Mouse (Mus musculus) 416B (cell line): ENCODE results near the gene Pdia5.

Source experiments
- DNase-seq: peaks from one replicate; pipeline ENCODE4 v3.0.0; 2011; ENCODE audit warnings: low read depth

Pdia5 gene

DNA sequence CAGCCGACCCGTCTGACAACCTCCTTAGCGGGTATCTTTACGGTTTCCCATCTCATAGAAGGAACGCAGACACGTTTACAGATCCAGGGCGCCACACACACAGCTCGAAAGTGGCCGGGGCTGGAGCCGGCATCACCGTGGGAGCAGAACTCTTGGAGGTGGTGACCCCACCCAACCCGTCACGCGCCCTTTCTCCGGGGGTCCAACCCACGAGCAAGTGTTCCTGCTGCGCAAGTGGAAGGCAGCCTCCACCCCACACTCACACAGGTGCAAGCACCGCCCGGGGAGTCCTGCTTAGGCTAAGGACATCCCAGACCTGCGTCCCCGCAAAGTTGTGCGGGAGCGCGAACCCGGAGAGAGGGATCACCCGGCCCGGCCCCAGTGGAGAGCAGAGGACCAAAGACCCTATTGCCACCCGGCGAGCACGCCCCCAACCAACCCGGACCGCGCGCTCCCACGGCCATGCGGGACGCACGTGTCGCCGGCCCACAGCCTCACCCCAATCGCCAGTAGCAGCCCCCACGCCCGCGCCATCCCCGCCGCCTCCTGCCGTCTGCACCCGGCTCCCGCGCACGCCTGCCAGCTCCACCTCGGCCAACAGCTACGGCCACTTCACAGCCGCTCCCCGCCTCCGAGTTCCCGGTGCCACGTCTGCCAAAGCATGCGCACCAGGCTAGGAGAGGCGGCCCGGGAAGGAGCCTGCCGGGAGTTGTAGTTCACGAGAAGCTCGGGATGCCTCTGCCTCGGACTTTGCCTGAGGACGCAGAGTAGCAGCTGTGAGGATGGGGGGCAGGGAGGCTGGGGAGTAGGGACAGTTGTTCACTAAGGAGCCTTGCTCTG, at the start of gene Pdia5:
Gene Pdia5, minus strand, starts transcription at position 643 of the 840 bp plus-strand sequence.
- DNase-seq, result peak; percentile 69

DNA sequence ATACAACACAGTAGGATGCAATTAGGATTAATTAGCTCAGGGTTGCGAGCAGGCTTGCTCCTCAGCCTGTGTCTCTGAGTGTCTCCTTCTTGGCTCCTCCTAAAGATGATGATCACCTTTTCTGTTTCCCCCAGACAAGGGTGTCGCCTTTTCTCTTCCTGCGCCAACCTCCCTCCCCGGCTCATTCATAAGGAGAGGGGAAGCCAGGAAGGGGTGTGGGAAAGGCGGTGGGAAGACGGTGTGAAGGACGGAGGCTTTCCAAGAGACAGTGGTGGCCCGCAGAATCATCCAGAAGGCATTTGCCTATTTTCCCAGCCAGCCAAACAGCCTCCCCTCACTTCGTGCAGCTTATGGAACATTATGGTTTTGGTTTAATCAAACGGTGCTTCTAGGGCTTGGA, 48.4 kb upstream of the Pdia5 start:
- DNase-seq, result no peak

DNA sequence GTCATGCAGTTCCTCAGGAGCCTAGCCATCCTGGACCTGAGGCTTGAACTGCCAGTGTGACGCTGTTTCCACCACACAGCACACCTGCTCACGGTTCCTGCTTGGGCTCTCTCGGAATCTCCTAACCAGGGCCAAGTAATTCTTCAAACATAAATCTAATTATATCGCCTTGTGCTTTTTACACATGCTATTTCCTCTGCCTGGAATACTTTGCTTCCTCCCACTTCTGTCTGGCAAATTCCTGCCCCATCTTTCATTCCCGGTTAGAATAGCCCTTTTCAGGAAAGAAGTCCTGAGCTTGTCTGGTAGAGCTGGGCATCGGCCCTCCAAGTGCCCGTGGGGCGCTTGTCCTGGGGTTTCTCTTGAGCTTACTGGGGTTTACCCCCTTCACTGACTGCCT, 47.0 kb upstream of the Pdia5 start:
- DNase-seq, result no peak

DNA sequence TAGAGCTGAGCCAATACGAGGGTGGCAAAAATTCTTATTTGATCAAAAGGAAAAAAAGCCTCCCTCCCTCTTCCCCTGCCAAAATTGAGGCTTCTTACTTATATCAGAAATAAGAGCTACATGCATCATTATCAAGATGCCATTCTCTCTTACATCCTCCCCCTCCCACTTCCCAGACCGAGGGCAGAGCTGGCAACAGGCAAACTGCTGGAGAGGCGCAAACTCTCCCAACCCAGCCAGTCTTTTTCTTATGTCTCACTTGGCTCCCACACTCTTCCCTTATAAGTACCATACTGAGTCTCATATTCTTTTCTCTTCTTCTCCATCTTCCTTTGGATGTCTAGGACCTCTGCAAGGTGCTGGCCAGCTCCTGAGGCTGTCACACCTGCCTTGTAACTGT, 44.0 kb upstream of the Pdia5 start:
- no peak for DNase-seq

DNA sequence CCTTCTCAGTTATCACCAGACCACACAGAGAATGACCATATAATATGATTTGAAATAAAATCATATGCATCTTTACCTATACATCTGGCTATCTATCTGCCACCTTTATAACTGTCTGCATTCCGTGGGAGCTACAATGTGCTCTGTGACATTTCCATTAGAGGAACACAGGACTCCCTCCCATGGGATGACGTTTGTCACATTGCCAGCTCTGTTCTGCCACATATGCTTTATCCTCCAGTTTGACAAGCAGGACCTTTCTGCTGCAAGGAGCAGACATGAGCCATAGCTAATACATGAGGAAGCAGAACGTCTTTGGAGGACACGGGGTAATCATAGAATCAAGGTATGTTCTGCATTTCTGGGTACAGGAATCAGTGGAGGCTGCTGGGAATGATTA, 33.5 kb upstream of the Pdia5 start:
- no peak for DNase-seq

DNA sequence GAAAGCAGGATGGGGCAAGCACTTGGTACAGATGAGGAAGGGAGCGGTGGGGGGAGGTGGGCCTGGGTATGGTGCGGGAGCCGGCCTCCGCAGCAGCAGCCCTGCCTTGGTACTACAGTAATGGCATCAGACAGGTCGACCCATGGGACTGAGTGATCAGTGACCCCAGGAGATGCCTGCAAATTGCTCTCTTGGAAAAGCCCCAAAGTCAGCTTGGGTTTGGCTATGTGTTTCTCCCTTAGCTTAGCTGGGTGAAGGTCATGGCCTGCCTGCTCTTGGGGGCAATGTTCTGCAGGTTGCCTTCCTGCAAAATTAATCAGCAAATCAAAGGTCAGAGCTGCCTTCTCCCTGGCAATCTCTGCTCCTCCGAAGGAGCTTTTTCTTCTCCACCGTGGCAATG, 28.6 kb upstream of the Pdia5 start:
- no peak for DNase-seq

DNA sequence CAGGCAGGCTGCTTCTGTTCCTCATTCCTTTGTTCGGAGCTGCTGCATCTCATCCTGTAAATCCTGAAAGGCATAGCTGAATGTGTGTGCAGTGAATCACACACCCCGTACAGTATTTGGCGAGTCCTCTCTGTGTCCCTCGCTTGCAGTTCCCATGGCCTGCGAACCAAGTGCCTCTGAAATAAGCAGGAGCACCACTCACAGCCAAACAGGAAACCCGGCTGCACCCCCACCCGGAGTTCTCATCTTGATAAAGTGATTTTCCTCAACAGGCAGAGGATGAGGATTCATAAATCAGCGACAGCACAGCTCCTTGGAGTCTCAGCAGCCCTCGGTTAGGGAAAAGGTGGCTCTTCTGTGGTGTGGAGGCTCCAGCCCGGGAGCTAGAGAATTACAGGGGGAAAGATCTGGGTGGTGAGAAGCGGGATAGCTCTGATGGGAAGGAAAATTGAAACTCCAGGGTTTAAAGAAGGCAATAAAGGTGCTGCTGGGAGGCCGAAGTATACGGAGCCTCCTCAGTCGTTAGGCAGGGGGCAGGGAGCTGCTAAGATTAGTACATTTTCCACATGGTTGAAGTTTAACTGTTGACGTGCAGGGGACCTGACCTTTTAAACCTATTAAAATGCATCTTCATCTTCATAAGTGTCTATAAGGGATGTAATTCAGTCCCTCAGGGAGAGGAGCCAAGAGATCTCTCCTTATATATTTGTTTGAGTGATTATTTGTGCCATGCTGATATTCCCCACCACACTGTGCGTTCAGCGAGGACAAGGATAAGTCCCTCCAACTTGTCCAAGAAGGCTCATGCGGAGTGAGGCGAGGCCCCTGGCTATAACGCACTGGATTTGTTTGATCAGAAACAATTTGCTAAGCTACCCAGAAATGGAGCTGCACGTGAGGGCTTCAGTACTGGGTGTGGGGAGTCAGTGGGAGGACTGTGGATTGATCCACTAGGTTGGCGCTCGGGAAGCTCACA, 27.6 kb upstream of the Pdia5 start:
- no peak for DNase-seq

DNA sequence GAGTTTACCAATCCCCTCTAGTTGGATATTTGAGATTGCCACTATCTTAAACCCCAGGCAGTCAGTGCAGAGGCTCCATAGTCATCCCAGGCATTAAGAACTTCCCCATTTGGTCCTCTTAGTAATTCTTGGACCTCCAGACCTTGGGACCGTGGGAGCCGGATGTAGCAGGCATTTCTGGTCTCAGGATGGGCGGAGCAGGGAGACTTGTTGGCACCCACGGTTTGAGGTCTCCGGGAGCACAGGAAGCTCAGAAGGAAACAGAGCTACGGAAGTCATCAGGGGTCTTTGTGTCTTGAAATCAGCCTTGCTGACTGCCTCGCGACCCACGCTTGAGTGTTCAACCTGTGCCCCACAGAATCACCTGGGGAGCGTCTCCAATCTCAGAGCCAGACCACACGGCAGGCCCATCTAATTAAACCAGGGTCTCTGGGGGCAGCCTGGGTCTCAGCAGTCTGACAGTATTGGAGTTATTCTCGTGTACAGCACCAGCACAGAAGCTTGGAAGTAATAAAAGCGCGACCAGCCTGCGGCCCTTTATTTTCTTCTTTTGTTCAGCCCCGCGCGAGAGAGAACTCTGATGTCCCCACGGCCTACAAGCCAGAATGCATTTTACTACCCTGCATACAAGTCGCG, 25.4 kb upstream of the Pdia5 start:
- no peak for DNase-seq

DNA sequence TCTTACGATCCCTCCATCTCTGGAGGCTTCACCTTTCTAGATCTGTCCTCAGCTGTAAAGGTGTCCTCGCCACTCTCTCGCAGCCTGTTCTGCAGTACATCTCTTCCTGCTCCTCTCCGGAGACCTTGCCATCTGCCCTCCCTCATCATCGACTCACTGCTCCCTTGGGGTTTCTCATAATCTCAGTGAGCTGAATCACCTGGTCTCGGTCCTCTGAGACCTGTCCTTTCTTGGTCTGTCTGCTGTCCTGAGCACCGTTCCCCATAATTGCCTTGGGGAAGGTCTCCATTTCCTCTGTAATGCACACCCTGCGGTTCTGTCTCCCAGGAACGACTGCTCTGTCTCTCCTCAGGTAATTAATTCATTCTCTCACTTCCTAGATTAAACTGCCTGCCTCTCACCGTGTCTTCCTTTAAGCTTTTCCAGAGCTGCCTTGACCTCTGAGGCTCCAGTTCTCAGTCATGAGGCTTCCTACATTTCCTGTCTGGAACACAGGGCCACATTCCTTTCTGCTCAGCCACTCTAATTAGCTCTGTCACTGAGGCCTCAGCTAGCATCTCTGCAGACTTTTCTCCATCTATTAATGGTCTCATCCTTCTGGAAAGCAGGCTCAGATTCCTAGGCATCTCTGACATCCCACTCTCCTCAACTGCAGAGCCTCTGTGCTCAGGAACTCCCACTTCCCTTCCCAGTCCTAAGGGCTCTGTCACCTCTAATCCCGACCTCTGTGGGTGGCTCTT, 18.8 kb upstream of the Pdia5 start:
- DNase-seq, result no peak

DNA sequence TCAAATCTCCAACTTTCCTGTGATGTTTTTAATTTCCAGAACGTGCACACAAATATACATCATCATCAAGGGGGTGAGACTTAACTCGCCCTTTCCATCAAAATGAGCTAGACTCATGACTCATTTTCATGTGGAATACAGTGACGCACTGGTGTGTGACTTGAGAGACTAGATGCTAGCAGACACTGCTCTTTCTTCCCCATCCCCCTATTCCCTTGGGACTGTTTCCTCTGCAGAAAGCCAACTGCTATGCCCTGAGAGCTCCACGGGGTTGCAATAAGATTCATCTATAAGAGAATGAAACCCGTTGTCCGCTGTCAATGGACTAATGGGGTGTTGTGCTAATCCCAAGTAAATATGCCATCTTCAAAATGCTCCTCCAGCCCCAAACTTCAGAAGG, 17.9 kb upstream of the Pdia5 start:
- no peak for DNase-seq

DNA sequence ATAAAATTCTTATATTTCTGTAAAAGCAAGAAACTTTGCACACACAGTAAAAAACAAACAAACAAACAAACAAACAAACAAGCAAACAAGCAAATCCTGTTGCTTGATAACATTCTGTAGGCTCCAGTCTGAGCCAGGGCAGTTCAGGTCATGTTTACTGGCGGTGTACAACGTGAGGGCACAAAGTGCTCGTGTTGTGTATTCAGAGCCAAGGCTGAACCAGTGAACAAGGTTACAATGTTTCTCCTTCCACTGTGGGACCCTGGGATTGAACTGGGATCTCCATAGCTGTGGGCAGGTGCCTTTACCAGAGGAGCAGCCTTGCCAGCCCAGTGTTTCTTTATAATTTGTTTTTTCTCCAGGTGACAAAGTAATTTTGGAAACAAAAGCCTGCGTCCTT, 15.1 kb upstream of the Pdia5 start:
- DNase-seq, result no peak

DNA sequence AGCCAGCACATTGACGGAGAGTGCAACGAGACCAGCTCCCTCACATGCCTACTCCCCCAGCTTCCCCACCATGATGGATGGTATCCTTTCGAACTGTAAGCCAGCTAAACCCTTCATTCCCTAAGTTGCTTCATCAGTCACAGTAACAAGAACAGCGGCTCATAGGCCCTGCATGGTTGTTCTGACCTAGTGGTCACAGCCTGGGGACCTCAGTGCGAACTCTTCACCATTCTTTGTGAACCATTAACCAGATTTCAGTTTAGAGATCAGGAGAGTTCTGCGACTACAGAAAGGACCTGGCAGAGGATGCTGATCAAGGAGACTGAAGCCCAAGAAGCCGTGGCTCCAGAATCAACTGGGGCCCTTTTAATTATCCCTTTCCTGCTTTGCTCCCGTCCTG, 13.6 kb upstream of the Pdia5 start:
- DNase-seq, result no peak

DNA sequence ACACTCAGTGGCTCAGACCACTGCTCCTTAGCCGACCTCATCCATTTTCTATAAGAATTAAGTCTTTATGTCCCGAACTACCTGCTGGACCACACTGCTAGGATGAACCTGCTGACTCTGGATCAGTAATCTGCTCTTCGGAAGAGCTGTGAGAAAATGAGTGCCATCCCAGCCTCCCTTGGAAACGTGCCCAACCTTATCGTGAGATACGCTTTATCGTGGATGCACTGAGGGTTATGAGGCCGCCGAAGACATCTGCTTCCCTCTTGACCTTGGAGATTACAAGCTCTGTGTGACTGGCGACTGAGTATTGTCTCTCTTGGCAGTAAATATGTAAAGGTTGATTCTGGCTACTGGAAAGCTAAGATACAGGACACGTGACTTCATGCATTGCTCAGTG, 11.8 kb upstream of the Pdia5 start:
- DNase-seq, result no peak

DNA sequence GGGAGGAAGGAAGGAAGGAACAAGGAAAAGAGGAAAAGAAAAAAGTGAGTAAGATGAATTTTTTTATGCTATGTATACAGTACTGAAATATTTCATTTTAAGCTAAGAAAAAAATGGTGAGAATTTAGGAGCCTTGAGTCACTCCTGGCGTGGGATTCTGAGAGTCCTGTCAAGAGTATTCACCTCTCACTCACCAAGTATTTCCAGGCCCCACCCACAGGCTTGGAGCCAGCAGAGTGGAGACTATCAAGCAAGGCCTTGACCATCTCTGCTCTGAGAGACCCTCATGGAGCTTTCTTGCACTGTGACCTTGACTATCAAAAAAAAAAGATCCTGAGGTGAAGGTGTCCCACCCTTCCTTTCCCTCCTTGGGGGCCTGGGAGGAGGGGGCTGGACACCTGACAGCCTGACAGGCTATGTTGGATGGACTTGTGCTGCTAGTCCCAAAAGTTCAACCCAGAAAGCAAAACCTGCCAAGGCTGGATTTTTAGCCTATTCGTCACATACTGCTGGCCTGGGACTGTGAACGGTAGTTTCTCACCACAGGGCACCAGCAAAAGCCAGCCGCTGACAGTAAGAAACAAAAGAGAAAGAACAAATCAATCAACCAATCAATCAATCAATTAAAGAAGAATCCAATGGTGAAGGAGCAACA, 10.6 kb upstream of the Pdia5 start:
- DNase-seq, result no peak

DNA sequence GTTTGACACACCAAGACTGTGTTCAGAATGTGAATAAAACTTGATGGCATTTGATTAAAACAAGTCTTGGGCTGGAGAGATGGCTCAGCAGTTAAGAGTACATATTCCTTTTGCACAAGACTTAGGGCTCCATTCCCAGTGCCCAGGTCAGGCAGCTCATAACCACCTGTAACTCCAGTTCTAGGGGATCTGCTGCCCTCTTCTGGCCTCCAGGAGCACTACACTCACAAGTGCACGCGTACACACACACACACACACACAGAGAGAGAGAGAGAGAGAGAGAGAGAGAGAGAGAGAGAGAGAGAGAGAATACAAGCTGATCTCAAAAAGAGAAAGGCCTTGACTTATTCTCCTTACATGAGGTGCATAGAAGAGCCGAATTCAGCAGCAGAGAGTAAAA, 9.7 kb upstream of the Pdia5 start:
- no peak for DNase-seq

DNA sequence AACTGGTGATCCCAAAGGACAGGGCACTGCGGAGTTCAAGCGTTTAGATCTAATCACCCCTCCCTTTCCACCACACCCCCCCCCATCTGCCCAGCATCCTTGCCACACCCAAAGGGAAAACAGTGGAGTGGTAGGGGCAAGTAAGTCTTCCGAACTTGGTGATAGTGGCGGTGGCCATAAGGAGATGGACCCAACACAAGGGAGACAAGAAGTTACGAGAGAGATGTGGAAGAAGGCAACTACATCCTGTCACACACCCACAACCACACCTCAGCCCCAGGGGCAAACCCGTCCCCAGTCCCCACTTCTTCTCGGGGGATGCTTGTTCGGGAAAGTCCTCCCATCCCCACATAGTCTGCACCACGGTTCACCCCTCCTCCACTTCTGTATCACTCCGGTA, 880 bp downstream of the Pdia5 start:
- DNase-seq, result no peak

DNA sequence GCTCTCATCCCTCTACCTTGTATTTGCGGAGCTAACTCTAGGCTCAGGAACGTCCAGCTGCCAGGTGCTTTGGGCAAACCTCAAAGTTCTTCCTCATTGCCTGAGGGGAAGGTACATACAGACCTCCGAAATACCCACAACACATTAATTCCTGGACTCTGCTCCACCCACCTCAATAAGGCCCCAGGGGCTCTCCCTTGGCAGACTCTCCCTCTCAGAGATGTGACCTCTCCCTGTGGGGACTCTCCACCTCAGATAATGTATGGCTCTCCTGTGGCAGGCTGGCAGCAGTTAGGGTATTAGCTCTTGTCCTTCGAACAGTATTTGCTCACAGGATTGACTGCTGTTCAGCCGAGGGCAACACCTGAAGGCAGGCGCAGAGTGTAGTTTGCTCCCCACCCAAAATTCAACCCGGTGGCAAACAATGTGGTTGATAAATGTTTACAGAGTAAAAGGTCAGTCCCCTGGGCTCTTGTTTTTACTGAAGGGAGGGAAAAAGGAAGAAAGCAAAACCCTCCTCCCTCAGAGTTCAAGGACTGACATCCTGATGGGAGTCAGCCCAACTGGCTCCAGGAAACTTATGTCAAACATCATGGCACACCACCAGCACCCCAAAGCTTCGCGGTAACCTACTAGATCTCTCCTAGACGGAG, 1.5 kb downstream of the Pdia5 start:
- DNase-seq, result no peak

DNA sequence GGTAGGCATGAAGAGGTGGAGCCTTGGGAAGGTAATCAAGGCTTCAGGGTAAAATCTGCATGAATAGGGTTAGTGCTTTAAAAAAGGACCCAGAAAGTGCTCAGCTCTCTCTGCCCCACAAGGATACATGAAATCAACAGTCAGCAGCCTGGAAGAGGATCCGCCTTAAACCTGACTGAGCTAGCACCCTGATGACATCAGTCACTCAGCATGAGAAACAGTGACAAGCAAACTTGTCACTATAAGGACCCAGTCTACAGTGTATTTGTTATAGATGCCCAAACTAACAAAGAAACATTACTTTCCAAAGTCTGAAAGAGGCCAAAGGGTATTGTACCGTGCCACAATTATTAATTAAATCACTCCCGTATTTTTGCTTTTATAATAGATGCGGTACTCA, 2.9 kb downstream of the Pdia5 start:
- DNase-seq, result no peak

DNA sequence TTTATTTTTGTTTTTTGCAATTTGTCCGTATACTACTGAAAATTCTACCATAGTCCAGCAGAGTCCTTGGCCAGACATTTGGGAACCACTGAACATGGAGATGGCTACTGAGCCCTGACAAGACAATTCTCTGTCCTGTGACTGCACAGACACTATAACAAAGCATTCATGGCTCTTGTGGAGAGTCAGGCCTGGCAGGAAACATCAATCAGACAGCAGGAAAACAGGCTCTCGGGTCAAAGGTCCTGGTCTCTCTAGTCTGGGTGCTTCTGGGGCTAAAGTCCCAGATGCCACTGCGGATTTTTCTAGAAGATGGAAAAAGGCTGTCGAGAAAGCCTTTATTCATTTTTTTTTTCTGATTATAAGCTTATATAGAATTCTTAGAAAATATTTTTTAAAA, 3.6 kb downstream of the Pdia5 start:
- DNase-seq, result no peak

DNA sequence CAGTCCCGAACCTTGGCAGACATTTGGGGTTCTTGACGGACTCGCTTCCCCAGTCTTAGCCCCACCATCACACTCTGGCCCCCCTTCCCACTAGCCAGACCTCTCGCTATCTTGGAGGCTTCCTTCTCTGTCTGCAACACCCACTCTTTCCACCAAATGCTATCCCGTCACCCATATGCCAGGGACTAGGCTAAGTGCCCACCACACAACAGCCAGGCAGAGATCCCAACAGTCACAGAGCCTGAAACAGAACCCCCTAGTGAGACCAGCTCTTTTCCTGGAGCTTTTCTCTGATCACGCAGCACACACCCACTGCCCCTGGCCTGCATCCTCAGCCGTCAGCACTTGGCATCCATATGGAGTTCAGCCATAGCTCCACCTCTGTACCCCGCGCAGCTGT, 5.0 kb downstream of the Pdia5 start:
- DNase-seq, result no peak
